Mouse (Mus musculus) liver, postnatal 0 days (tissue): ENCODE measurements around the gene Tnfsf12.

Source experiments
- CTCF ChIP-seq: sonication (generic); IDR thresholded peaks from 2 replicates; pipeline ENCODE4 v1.5.1; 2016; ENCODE audit warnings: antibody characterized with exemption, low read depth
- EP300 ChIP-seq: IDR thresholded peaks from 2 replicates; pipeline ENCODE4 v1.6.1; 2016; ENCODE audit warnings: antibody characterized with exemption, low read depth, mild to moderate bottlenecking

DNA sequence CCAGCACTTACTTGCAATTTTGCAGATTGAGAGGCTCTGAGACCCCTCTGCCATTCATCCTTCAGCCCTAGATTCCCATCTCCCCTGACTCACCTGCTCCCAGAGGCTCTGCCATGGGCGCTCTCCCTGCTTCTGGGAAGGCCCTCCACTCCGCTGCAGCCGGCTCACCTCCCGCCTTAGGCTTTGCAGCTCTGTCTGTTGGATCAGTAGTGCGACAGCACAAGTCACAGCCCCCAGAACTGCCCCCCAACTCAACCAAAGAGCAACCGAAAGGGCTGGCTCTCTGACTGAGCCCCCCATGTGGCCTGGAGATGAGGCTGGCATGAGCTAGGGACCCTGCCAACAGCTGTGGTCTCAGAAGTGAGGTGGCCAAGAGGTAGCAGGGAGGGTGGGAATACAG, 10.7 kb downstream of the Tnfsf12 start:
- TF ChIP-seq CTCF (no peak), EP300 (no peak)
